Mouse (Mus musculus) midbrain, embryonic 14.5 days (tissue): ENCODE results near the gene Gfer. TPM values are rescaled to one million over a fixed set of nuclear protein-coding genes. Genes with fewer than 3 reads are reported as not detected.

Source experiments
- ATAC-seq: fragments of 200-750 bp; cut with Nextera tagmentation; 2 replicates; pipeline ENCODE4 v1.8.0; 2017; ENCODE audit warnings: moderate number of reproducible peaks, moderate library complexity; ENCODE audit not compliant: low FRiP score, low TSS enrichment
- DNase-seq: peaks from one replicate; pipeline ENCODE4 v3.0.0-alpha.2; 2015
- H3K27ac ChIP-seq: fragments of 300-500 bp; sonication (generic); replicated peaks from 2 replicates; pipeline ENCODE4 v1.5.1; 2014; ENCODE audit warnings: mild to moderate bottlenecking, low read depth, low read length, moderate library complexity
- H3K27me3 ChIP-seq: fragments of 300-500 bp; sonication (generic); 2 replicates; pipeline ENCODE4 v1.6.1; 2014; ENCODE audit warnings: low read length, control low read depth, mixed read lengths; ENCODE audit not compliant: control insufficient read depth, insufficient read depth
- H3K36me3 ChIP-seq: fragments of 300-500 bp; sonication (generic); 2 replicates; pipeline ENCODE4 v1.6.1; 2014; ENCODE audit warnings: low read length, control low read depth; ENCODE audit not compliant: control insufficient read depth, insufficient read depth
- H3K4me1 ChIP-seq: fragments of 300-500 bp; sonication (generic); 2 replicates; pipeline ENCODE4 v1.6.1; 2014; ENCODE audit warnings: mild to moderate bottlenecking, antibody characterized with exemption, low read length, control low read depth; ENCODE audit not compliant: control insufficient read depth, insufficient read depth
- H3K4me2 ChIP-seq: fragments of 300-500 bp; sonication (generic); 2 replicates; pipeline ENCODE4 v1.6.1; 2014; ENCODE audit warnings: mild to moderate bottlenecking, low read length, moderate library complexity
- H3K4me3 ChIP-seq: fragments of 300-500 bp; sonication (generic); replicated peaks from 2 replicates; pipeline ENCODE4 v1.5.1; 2014; ENCODE audit warnings: low read depth, low read length
- H3K9ac ChIP-seq: fragments of 300-500 bp; sonication (generic); replicated peaks from 2 replicates; pipeline ENCODE4 v1.6.1; 2014; ENCODE audit warnings: mild to moderate bottlenecking, low read length, moderate library complexity
- H3K9me3 ChIP-seq: fragments of 300-500 bp; sonication (generic); 2 replicates; pipeline ENCODE4 v1.6.1; 2016; ENCODE audit warnings: low read length, control low read depth, mixed read lengths; ENCODE audit not compliant: control insufficient read depth
- WGBS: fragments of 180-500 bp; shearing (Covaris S2); extraction: QIAGEN DNeasy Blood & Tissue Kit; methylation state at CpG from one replicate; pipeline ENCODE4 v1.1.7; 2014; 5-methylcytosine and 5-hydroxymethylcytosine counted together
- polyA plus RNA-seq: library from polyadenylated mRNA; unstranded; fragments of >200 nt; fragmentation: Nextera tagmentation; extraction: Ambion mirVana; gene quantifications from 2 replicates; pipeline ENCODE4 v1.2.1, GENCODE M21; 2014

The Gfer gene
- polyA plus RNA-seq, 1 experiment from 2014 or later, result 35.9 TPM

DNA sequence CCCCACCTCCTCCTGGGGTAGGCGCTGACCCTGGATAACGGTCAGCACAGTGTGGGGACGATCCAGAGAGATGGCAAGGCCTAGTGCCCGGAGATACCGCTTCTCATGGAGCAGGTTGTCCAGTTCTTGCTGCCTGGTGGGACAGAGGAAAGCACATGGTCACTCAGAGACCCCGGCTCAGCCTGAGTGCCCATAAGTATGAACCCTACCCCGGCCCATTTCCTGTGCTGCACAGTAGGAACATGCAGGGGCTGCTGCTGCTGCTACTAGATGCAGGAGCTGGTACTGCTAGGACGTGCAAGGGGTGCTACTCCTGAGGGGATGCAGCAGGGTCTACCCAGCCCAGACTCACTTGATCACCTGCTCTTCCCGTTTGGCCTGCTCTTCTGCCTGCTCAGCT is 5.3 kb upstream of the Gfer start:
- Histone ChIP-seq H3K27ac (no peak overlapping the region), H3K27me3 (no peaks in the 10 kb centered on the region), H3K4me2 (no peak overlapping the region), H3K9me3 (no peaks in the 10 kb centered on the region), H3K9ac (0 out of 2 replicates have a peak overlapping the region, but pooled peaks have one; percentile 3), H3K4me3 (no peak overlapping the region), H3K36me3 (peaks cover 60% of the 10 kb centered on the region), H3K4me1 (peaks cover 9% of the 10 kb centered on the region; the same call in 1 of the 2 replicates)
- 93% methylated on average over 9 of the region's 9 CpGs for WGBS
- ATAC-seq (no peak), DNase-seq (no peak)

DNA sequence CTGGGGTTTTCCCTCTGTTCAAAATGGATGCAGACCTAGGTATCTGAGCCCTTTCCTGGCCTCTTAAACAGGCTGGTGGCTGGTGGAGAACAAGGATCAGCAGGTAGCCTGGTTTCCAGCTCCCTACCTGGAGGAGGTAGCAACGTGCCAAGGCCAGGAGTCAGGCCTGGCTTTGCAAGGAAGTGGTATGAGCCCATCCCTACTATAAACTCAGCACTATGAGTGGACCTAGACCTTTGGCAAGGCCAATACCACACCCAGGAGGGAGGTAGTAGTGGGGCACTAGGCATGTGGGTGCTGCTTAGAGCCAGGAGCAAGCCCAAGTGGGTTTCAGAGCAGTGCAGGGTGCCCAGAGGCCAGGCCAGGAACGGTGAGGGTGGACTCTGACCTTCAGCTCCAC is 3.5 kb upstream of the Gfer start:
- peaks cover 14% of the 10 kb centered on the region; the same call in 1 of the 2 replicates for H3K4me1 ChIP-seq
- no peak overlapping the region for H3K27ac ChIP-seq
- 71% methylated on average over 2 of the region's 2 CpGs for WGBS
- H3K9me3 ChIP-seq, result no peaks in the 10 kb centered on the region
- H3K4me3 ChIP-seq, result no peak overlapping the region
- DNase-seq (no peak), ATAC-seq (no peak)
- H3K9ac ChIP-seq, result no peak overlapping the region
- peaks cover 49% of the 10 kb centered on the region for H3K36me3 ChIP-seq
- no peaks in the 10 kb centered on the region for H3K27me3 ChIP-seq
- H3K4me2 ChIP-seq, result no peak overlapping the region

DNA sequence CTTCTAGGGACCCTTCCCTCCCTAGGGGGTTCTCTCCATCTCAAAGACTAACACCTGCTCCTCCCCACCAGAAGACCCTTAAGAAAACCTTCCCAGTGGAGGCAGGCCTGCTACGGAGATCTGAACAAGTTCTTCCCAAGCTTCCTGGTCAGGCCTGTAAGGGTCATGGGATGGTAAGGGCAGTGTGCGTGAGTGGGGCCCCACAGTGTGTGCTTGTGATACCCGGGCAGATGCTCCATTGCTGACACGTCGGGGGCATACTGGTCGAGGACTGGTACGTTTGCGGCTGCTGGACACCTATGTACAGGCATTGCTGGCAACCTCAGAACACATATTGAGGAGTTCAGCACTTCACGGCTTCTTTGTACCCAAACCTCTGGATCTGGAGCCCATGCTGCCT is 2.8 kb upstream of the Gfer start:
- ATAC-seq (no peak), DNase-seq (no peak)
- 67% methylated on average over 9 of the region's 9 CpGs for WGBS
- H3K36me3 ChIP-seq, result peaks cover 42% of the 10 kb centered on the region
- H3K9ac ChIP-seq, result no peak overlapping the region
- H3K4me1 ChIP-seq, result peaks cover 14% of the 10 kb centered on the region; the same call in 1 of the 2 replicates
- H3K27ac ChIP-seq, result no peak overlapping the region
- H3K4me3 ChIP-seq, result no peak overlapping the region
- H3K4me2 ChIP-seq, result no peak overlapping the region
- no peaks in the 10 kb centered on the region for H3K9me3 ChIP-seq
- no peaks in the 10 kb centered on the region for H3K27me3 ChIP-seq

DNA sequence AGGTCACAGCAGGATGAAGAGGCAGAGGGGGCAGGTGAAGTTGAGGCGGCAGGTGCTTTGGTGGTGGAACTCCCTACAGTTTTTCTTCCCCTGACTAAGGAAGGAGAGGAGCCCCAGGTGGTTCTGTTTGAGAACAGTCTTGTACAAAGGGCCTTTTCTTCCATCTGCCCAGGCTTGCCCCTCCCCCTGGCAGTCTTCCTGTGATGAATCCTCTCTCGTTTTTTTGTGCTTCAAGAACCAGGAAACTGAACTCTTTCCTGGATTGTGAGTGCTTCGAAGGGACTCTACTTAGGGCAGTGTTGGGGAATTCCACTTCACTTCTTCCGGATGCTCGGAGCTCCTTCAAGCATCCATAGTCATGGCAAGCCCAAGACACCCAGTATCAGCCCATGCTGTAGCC is 2.0 kb upstream of the Gfer start:
- Histone ChIP-seq H3K4me1 (peaks cover 14% of the 10 kb centered on the region; the same call in 1 of the 2 replicates), H3K36me3 (peaks cover 42% of the 10 kb centered on the region), H3K4me2 (no peak overlapping the region), H3K27me3 (no peaks in the 10 kb centered on the region), H3K4me3 (no peak overlapping the region), H3K27ac (no peak overlapping the region), H3K9me3 (no peaks in the 10 kb centered on the region), H3K9ac (no peak overlapping the region)
- 20% methylated on average over 5 of the region's 5 CpGs for WGBS
- ATAC-seq, result no peak
- DNase-seq, result no peak

DNA sequence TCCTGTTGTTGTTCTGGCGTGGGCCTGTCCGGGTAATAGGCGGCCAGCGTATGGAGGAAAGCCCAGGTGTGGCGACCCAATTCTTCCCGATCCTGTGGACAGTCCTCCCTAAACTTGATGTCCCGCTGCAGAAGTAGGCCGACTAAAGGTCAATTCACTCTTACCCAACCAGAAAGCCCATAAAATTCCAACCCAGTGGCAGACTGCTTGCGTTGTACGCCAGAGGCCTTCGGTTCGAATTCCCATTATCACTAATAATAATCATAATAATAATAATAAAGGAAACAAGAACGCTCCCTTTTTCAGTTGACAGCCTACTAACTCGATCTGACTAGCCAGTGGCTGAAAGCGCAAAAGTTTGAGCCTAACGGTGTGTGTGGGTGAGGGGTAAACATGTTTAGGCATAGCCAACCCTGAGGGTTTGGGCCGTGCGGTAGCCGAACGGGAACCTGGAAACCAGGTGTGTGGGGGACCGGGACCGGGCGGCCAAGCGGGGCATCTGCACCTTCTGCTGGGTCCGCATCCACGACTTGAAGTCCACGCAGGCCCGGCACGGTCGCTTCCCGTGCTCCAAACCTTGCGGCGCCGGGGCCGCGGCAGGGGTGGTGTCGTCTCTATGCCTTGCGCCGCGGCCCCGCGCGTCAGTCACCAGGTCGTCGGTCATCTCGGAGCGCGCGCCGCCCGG is 488 bp downstream of the Gfer start:
- 7% methylated on average over 51 of the region's 51 CpGs for WGBS
- ATAC-seq (peak; percentile 38), DNase-seq (no peak)
- Histone ChIP-seq H3K27me3 (peaks cover 4% of the 10 kb centered on the region; the same call in 1 of the 2 replicates), H3K36me3 (peaks cover 29% of the 10 kb centered on the region), H3K27ac (peak overlapping the region; percentile 92), H3K4me2 (peak overlapping the region; percentile 77), H3K9ac (peak overlapping the region; percentile 76), H3K4me1 (peaks cover 21% of the 10 kb centered on the region), H3K9me3 (no peaks in the 10 kb centered on the region), H3K4me3 (peak overlapping the region; percentile 73)

DNA sequence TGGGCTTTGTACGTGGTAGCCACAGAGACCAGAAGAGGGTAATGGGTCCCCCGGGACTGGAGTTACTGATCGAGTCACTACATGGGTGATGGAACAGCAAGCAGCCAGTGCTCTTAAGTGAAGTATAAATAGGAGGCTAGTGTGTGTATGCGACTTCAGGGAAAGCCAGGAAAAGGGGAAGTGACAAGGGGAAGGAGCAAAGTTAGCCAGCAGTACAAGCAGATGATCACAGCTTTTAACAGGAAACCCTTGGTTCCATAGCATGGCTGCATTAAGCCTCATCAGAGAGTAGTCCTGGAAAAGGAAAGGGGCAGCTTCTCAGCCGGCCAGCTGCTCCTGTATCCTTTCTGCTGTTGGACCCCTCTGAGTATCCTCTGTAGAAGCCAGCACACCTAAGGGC is 3.6 kb downstream of the Gfer start:
- Histone ChIP-seq H3K36me3 (peaks cover 14% of the 10 kb centered on the region), H3K4me3 (no peak overlapping the region), H3K9ac (no peak overlapping the region), H3K9me3 (no peaks in the 10 kb centered on the region), H3K4me2 (no peak overlapping the region), H3K27ac (no peak overlapping the region), H3K4me1 (peaks cover 40% of the 10 kb centered on the region), H3K27me3 (peaks cover 21% of the 10 kb centered on the region; the same call in 1 of the 2 replicates)
- no peak for ATAC-seq
- 94% methylated on average over 5 of the region's 5 CpGs for WGBS
- DNase-seq, result no peak

DNA sequence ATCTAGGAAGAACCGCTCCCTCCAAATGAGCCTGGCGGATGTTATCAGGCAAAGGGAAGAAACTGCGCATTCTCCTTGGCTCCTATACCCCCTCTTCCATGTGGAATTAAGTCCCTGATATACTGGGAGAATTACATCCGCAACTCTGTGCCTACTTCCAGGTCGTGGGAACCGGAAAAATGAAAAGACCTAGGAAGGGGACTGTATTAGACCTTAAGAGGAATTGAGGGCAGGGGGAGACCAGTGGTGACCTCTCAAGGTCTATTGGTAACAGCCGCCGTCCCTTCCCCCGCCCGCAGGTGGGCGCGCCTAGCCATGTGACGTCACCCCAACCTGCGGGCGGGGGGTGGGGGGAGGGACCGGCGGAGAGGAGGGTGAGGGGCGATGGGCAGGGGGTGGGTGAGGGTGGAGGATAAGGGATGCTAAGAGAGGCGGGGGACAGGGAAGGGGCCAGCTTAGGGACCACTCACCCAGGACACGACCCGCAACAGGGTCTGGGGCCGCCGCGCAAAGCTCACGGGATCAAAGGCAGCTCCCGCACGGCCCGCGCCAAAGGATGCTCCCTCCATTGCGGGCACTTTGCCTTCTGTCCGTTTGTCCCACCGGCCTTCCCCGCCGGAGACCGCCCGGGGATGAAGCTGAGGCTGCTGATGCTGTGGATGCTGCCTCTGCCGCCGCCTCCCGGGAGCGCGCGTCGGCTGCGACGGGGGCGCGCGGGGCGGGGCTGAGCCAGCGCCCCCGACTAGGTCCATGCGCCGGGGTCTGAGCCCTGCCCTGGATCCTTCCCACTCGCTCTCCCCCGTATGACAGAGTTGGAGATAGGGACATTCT is 6.5 kb downstream of the Gfer start, which contains the start of gene Syngr3:
TSS of gene Syngr3 (minus strand) at position 705 of the 831 bp plus-strand sequence.
- Histone ChIP-seq H3K9me3 (no peaks in the 10 kb centered on the region), H3K4me3 (peak within 1 kb of the TSS; percentile 73), H3K27me3 (peaks cover 24% of the 10 kb centered on the region; the same call in 1 of the 2 replicates), H3K27ac (peak within 1 kb of the TSS; percentile 91), H3K4me1 (peaks cover 29% of the 10 kb centered on the region), H3K36me3 (peaks cover 14% of the 10 kb centered on the region), H3K4me2 (peak within 1 kb of the TSS; percentile 75), H3K9ac (peak within 1 kb of the TSS; percentile 93)
- peak; percentile 80 for DNase-seq
- under 1% methylated on average over 50 of the region's 55 CpGs for WGBS
- peak; percentile 66 for ATAC-seq

DNA sequence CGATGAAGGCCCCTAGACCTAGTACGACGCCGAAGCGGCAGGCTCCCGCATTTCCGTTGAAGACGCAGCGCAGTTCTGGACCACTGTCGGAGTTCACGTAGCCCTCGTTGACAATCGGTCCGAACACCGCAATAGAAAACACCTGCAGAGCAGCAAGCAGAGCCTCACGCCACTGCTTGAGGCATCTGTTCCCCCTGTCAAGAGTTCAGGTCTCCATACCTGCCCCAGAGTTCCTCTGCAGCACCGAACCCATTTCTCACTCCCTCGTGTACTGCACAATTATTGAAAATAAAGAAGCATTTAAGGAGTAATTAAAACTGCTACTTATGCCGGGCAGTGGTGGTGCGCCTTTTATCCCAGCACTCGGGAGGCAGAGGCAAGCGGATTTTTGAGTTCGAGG is 8.4 kb downstream of the Gfer start:
- DNase-seq, result no peak
- WGBS, result 20% methylated on average over 23 of the region's 23 CpGs

More for the DNA sequence above, 8.4 kb downstream of the Gfer start:
- H3K4me1 ChIP-seq, result peaks cover 29% of the 10 kb centered on the region
- peaks cover 6% of the 10 kb centered on the region for H3K36me3 ChIP-seq
- no peak overlapping the region for H3K27ac ChIP-seq
- H3K4me2 ChIP-seq, result peak overlapping the region; percentile 75
- peak overlapping the region; percentile 28 for H3K4me3 ChIP-seq
- H3K9ac ChIP-seq, result peak overlapping the region; percentile 31; the same call in 1 of the 2 replicates
- H3K9me3 ChIP-seq, result no peaks in the 10 kb centered on the region
- peaks cover 24% of the 10 kb centered on the region; the same call in 1 of the 2 replicates for H3K27me3 ChIP-seq
- ATAC-seq, result no peak
